Mouse (Mus musculus): ENCODE data around the gene Mgrn1.

DNA sequence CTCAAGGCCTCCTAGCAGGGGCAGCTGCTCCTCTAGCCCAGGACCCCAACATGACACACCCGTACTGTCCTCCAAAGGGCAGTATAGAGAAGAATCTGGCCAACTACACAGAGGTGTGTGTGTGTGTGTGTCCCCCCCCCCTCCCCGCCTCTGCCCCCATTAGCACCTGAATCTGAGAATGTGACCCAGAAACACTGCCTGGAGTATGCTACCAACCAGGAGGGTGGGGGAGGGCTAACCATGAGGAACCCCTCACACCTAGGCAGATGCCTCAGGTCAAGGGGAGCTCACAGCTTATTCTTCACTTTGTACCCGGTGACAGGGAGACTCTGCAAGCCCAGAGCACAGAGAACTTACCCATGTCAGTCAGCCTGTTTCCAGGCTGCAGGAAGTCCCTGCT, 8.3 kb upstream of the Mgrn1 start:
- TF ChIP-seq EP300 (IDR thresholded peaks at IDR 0.05; ENCODE audit: low read depth in 1 of 2, low read length in 2 of 2) = no peak
- no peak for TF ChIP-seq USF1 (IDR thresholded peaks at IDR 0.05; ENCODE audit: low read depth, low read length)
- TF ChIP-seq USF2 (IDR thresholded peaks at IDR 0.05; ENCODE audit: borderline replicate concordance in 1 of 2, insufficient read depth in 1 of 2, low read depth in 1 of 2, low read length in 2 of 2) = no peak
- TF ChIP-seq CTCF (IDR thresholded peaks at IDR 0.05 in 2 of 3, conservative IDR thresholded peaks at IDR 0.05 in 1 of 3; ENCODE audit: control insufficient read depth in 1 of 3, insufficient read depth in 1 of 3, low read depth in 2 of 3, low read length in 3 of 3, poor library complexity in 1 of 3, severe bottlenecking in 1 of 3) = no peak
- no peak for TF ChIP-seq POLR2A (IDR thresholded peaks at IDR 0.05; ENCODE audit: control insufficient read depth in 1 of 2, insufficient read depth in 1 of 2, low read depth in 1 of 2, low read length in 2 of 2, poor library complexity in 1 of 2)
- TF ChIP-seq MXI1 (IDR thresholded peaks at IDR 0.05; ENCODE audit: low read depth, low read length) = no peak
- no peak for TF ChIP-seq POLR2AphosphoS2 (IDR thresholded peaks at IDR 0.05; ENCODE audit: low read length)
